Mouse (Mus musculus) embryonic facial prominence, embryonic 10.5 days (tissue): Measurements from ENCODE around the gene Gadd45gip1. TPM values are rescaled to one million over a fixed set of nuclear protein-coding genes. Genes with fewer than 3 reads are reported as not detected.

Source experiments
- DNase-seq: peaks from one replicate; pipeline ENCODE4 v3.0.0-alpha.2; 2017; ENCODE audit warnings: low spot score
- H3K27ac ChIP-seq: fragments of 300-500 bp; sonication (generic); replicated peaks from 2 replicates; pipeline ENCODE4 v1.5.1; 2016; ENCODE audit warnings: mild to moderate bottlenecking
- H3K27me3 ChIP-seq: fragments of 300-500 bp; sonication (generic); replicated peaks from 2 replicates; pipeline ENCODE4 v1.6.1; 2016; ENCODE audit warnings: low read depth, mild to moderate bottlenecking; ENCODE audit not compliant: poor library complexity, severe bottlenecking
- H3K36me3 ChIP-seq: fragments of 300-500 bp; sonication (generic); replicated peaks from 2 replicates; pipeline ENCODE4 v1.6.1; 2016; ENCODE audit warnings: mild to moderate bottlenecking, moderate library complexity
- H3K4me1 ChIP-seq: fragments of 300-500 bp; sonication (generic); 2 replicates; pipeline ENCODE4 v1.6.1; 2016
- H3K4me3 ChIP-seq: fragments of 300-500 bp; sonication (generic); 2 replicates; pipeline ENCODE4 v1.5.1; 2016; ENCODE audit warnings: mild to moderate bottlenecking, moderate library complexity
- H3K9me3 ChIP-seq: fragments of 300-500 bp; sonication (generic); 2 replicates; pipeline ENCODE4 v1.6.1; 2016; ENCODE audit warnings: mild to moderate bottlenecking
- WGBS: fragments of 180-500 bp; shearing (Covaris S2); methylation state at CpG from one replicate; pipeline ENCODE4 v1.1.7; 2016; 5-methylcytosine and 5-hydroxymethylcytosine counted together
- polyA plus RNA-seq: library from polyadenylated mRNA; unstranded; fragments of >200 nt; fragmentation: Nextera tagmentation; extraction: Ambion mirVana; gene quantifications from 2 replicates; pipeline ENCODE4 v1.2.1, GENCODE M21; 2016

Gadd45gip1 gene
- polyA plus RNA-seq, 1 experiment from 2014 or later, result 45.2 TPM

DNA sequence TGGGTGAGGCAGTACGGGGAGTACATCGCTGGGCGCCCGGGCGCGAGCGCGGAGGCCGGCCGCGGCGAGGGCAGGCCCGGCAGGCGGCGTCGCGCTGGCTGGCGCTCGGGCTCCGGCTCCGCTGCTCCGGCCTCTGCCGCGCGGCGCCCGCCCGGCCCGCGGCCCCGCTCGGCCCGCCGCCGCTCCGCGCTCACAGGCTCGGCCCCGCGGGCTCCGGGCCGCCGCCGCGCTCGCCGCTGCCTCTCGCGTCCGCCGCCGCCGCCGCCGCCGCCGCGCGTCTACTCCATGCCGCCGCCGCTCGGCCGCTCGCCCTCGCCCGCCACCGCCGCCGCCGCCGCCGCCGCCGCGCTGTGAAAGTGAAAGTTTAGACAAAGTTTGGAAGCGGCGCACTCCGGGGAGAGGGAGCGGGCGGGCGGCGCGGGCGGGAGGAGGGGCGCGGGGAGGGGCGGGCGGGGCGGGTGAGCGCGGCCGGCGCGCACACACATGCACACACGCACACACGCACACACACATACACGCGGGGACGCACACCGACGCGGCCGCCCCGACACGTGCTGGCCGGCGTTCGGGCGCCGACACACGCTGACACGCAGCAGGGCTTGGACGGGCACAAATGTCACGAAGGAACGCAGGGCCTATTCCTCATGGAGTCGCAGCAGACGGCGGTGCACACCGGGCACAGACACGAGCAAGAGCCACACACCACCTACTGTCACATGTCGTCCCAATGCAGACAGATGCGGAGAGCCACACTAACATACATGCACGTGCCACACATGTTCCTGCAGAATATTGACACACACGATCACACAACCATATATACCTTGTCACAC is 31.1 kb upstream of the Gadd45gip1 start, which contains the start of gene Nfix:
Nfix (minus strand) TSS at position 346 of the 833 bp plus-strand sequence.
- Histone ChIP-seq H3K4me3 (peak within 1 kb of the TSS; percentile 59), H3K4me1 (peaks cover 18% of the 10 kb centered on the region), H3K36me3 (no peaks in the 10 kb centered on the region), H3K27me3 (peaks cover 97% of the 10 kb centered on the region), H3K27ac (peak within 1 kb of the TSS; percentile 25), H3K9me3 (no peaks in the 10 kb centered on the region)
- DNase-seq, result peak; percentile 67
- WGBS, result 19% methylated on average over 105 of the region's 125 CpGs

DNA sequence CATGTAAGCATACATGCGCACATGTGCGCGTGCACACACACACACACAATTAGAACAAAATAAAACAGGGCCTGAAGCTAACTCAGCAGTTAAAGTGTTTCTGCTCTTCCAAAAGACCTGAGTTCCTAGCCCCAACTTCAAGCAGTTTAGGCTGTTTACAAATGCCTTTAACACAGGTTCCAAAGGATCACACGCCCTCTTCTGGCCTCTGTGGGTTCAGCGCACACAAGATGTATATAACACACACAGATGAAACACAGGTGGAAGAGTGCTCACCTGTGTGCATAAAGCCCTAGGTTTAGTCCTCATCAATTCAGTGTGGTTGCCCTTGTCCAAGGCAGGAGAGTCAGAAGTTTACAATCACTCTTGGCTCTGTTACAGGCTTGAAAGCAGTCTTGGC is 25.3 kb upstream of the Gadd45gip1 start:
- Histone ChIP-seq H3K36me3 (no peaks in the 10 kb centered on the region), H3K27me3 (peaks cover 99% of the 10 kb centered on the region), H3K4me1 (peaks cover 8% of the 10 kb centered on the region), H3K4me3 (no peak overlapping the region), H3K9me3 (peaks cover 4% of the 10 kb centered on the region; the same call in 1 of the 2 replicates), H3K27ac (no peak overlapping the region)
- DNase-seq, result no peak
- 94% methylated on average over 5 of the region's 5 CpGs for WGBS

DNA sequence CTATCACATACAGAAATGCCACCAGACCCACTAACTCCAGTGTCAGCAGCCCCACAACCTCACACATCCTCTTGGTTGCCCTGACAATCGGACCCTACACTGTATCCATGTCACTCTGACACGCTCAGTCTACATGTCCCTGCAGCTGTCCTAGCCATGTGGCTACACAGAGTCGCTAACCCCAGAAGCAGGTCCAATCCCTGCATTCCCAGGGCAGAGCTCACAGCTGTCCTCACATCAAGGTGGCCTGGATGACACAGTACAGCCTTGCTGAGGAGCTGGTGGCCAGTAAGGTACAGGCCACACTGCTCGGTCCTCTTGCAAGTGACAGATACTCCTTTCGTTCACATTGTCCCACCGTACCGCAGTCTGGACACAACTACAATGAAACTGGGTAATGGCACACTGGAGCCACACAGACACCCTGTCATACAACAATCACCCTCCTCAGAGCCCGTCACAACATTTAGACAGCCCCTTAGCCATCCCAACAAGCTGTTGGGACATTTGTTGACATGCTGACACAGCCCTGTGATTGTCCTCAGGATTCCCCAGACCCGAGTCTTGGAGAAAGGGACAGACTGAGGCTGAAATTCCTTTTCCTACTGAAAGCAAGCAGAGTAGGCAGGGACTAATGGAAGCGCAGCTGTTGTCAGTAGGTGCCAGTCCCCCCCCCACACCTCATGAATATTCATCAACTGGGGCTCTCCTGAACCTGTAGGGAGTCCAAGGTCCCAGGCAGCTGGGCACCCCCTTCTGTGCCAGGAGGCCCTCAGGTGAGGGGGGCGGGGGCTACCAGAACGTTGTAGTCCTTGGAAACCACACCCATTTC is 22.0 kb upstream of the Gadd45gip1 start:
- H3K27me3 ChIP-seq, result peaks cover 99% of the 10 kb centered on the region

DNA sequence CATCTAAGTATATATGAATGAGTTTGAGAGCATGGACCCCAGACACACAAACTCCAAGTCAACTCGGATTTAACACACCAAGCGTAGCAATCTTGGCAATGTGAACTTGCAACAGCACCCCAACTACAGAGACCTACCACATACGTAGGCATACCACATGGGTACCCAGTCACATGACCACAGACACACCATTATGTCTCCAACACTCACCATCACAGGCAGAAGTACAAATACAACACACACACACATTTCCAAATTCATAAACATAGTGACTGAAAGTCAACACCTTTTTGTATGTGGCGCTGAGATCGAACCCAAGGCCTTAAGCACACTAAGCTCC is 21.4 kb upstream of the Gadd45gip1 start:
- H3K27ac ChIP-seq, result no peak overlapping the region
- H3K36me3 ChIP-seq, result no peaks in the 10 kb centered on the region
- no peak overlapping the region for H3K4me3 ChIP-seq
- whole genome bisulfite sequencing, result 75% methylated on average over 5 of the region's 5 CpGs
- DNase-seq, result no peak
- H3K4me1 ChIP-seq, result peaks cover 14% of the 10 kb centered on the region
- H3K9me3 ChIP-seq, result peaks cover 4% of the 10 kb centered on the region; the same call in 1 of the 2 replicates
- H3K27me3 ChIP-seq, result peaks cover 99% of the 10 kb centered on the region

More for the DNA sequence above, 22.0 kb upstream of the Gadd45gip1 start:
- Histone ChIP-seq H3K27ac (no peak overlapping the region), H3K9me3 (peaks cover 4% of the 10 kb centered on the region; the same call in 1 of the 2 replicates), H3K36me3 (no peaks in the 10 kb centered on the region), H3K4me3 (no peak overlapping the region), H3K4me1 (peaks cover 9% of the 10 kb centered on the region)
- no peak for DNase-seq
- WGBS, result 54% methylated on average over 12 of the region's 12 CpGs

DNA sequence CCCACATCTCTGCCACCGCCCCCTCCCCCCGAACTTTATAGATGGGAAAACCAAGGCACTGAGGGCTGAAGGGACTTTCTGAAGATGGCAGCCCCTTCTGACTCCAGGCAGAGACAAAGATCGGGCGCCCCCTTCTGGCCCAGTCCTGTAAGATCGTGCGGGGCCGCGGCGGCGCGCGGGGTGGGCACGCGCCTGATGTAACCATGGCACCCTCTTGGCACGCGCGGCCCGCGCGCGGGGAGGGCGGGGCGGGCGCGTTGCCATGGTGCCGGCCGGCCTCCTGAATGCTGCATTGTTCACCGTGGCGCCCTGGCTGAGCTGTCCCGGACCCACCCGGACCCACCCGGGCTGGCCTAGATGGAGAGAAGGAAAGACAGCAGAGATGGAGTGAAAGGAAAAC is 20.4 kb upstream of the Gadd45gip1 start:
- Histone ChIP-seq H3K9me3 (peaks cover 4% of the 10 kb centered on the region; the same call in 1 of the 2 replicates), H3K27ac (peak overlapping the region; percentile 30; the same call in 1 of the 2 replicates), H3K4me3 (peak overlapping the region; percentile 52), H3K27me3 (peaks cover 99% of the 10 kb centered on the region), H3K36me3 (no peaks in the 10 kb centered on the region), H3K4me1 (peaks cover 20% of the 10 kb centered on the region)
- peak; percentile 92 for DNase-seq
- WGBS, result 1% methylated on average over 32 of the region's 32 CpGs

DNA sequence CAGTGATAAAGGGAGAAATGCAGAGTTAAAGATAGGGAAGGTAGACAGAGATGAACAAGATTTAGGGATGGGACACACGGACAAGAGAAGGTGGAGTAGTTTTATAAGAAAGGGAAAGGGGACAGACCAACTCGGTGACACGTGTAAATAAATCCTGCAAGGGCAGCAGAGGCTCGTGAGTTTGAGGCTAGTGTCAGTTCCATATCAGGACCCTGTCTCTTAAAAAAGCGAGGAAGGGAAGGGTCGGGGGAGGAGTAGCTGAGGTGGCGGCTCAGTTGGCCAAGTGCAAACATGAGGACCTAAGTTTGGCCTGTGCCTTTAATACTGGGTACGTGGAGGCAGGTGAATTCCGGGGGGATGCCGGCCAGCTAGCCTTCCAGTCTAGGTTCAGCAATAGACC is 20.0 kb upstream of the Gadd45gip1 start:
- WGBS, result 20% methylated on average over 10 of the region's 10 CpGs
- peaks cover 20% of the 10 kb centered on the region for H3K4me1 ChIP-seq

DNA sequence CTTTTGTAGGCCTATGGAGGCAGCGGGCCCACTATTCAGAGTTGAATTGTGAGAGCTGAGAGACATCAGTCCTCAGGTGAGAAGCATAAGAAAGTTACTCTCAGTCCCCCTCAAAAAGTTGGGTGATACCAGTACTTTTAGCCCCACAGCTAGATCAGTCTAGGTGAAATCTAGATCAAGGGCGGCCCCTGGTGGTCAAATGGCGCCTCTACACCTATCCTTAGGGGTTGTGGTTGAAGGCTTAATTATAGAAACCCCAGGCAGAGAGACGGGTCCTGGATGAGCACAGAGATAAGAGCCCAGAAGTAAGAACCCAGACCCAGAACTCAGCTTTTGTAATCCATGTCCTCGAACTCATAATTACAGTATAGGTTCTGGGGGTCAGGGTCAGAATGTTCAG is 18.3 kb upstream of the Gadd45gip1 start:
- H3K4me3 ChIP-seq, result no peak overlapping the region
- H3K27me3 ChIP-seq, result peaks cover 92% of the 10 kb centered on the region
- H3K9me3 ChIP-seq, result no peaks in the 10 kb centered on the region
- no peaks in the 10 kb centered on the region for H3K36me3 ChIP-seq
- peak; percentile 81 for DNase-seq
- WGBS, result 1% methylated on average over 5 of the region's 5 CpGs
- H3K4me1 ChIP-seq, result peaks cover 20% of the 10 kb centered on the region
- H3K27ac ChIP-seq, result no peak overlapping the region

More for the DNA sequence above, 20.0 kb upstream of the Gadd45gip1 start:
- Histone ChIP-seq H3K27me3 (peaks cover 99% of the 10 kb centered on the region), H3K9me3 (no peaks in the 10 kb centered on the region), H3K36me3 (no peaks in the 10 kb centered on the region), H3K4me3 (peak overlapping the region; percentile 52), H3K27ac (peak overlapping the region; percentile 30; the same call in 1 of the 2 replicates)
- DNase-seq, result no peak

DNA sequence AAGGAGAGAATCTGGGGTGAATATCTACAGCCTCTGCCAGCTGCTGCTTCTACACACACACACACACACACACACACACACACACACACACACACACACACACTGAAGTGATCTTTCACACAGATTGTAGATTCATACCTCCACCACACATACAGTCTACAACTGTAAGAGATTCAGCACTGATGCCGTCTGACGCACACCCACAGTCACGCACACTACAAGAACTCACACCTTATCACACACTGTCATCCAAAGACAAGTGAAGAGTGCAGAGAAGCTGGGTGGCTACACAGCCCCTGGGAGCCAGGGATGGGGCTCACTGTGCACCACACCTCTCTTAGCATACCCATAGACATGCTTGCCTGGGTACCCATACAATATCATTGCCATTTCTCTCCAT is 17.5 kb upstream of the Gadd45gip1 start:
- Histone ChIP-seq H3K4me1 (peaks cover 20% of the 10 kb centered on the region), H3K27ac (no peak overlapping the region), H3K36me3 (no peaks in the 10 kb centered on the region), H3K27me3 (peaks cover 84% of the 10 kb centered on the region), H3K9me3 (no peaks in the 10 kb centered on the region), H3K4me3 (no peak overlapping the region)
- WGBS, result 91% methylated on average over 3 of the region's 3 CpGs
- no peak for DNase-seq

DNA sequence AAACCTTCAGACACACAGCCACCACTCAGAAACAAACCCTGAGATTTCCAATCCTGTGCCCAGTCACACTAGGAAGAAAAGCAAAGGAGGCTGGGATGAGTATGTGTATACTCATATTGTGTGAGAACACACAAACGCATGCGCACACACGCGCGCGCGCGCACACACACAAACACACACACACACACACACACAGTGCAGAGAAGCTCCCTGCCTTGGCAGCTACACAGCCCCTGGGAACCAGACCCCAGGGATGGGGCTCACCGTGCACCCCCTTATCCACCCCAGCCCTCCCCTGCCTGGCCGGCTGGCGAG is 17.1 kb upstream of the Gadd45gip1 start:
- 85% methylated on average over 11 of the region's 11 CpGs for WGBS
- no peak overlapping the region for H3K27ac ChIP-seq
- H3K4me3 ChIP-seq, result no peak overlapping the region
- H3K27me3 ChIP-seq, result peaks cover 81% of the 10 kb centered on the region
- DNase-seq, result no peak
- no peaks in the 10 kb centered on the region for H3K36me3 ChIP-seq
- H3K4me1 ChIP-seq, result peaks cover 20% of the 10 kb centered on the region
- H3K9me3 ChIP-seq, result no peaks in the 10 kb centered on the region

DNA sequence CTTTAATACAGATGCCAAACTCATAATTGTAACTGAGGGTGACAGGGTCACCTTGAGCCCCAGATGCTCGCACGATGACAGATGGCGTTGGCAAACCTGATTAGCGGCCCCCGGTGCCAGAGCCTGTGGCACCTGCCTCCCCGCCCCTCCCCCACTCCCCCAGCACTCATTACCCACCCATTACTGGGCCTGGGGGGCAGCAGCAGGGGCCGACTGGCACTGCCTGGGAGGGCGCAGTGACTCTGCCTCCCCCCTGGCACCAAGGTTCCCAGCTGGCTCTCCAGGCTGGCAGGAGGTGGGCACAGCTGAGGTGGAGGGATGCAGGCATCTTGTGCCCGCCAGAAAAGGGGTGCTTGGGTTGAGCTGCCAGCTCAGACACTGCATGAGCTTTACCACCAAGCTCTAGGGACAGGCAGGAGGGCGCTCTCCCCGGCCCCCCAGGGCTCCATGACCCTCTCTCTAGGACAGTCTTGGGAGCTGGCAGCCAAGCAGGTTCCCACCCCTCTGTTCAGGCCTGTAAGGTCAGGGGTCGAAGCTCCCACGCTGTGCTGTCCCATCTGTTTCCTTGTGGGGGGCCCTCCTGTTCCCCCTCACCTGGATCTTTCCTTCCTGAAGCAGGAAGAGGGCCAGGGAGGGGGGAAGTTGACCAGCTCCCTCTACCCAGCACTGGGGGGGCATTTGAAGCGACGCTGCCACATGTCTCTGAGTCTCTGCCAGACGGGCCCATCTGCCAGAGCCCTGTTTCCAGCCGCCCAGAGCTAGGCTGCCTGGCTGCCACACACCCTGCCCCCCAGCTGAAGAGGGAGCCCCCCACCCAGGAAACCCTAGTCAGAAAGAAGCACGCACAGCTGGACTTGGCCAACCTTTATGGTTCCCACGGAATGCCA is 16.5 kb upstream of the Gadd45gip1 start:
- Histone ChIP-seq H3K4me1 (peaks cover 20% of the 10 kb centered on the region), H3K27me3 (peaks cover 75% of the 10 kb centered on the region), H3K9me3 (no peaks in the 10 kb centered on the region), H3K27ac (no peak overlapping the region), H3K36me3 (no peaks in the 10 kb centered on the region), H3K4me3 (no peak overlapping the region)
- DNase-seq, result no peak
- 49% methylated on average over 19 of the region's 19 CpGs for WGBS

DNA sequence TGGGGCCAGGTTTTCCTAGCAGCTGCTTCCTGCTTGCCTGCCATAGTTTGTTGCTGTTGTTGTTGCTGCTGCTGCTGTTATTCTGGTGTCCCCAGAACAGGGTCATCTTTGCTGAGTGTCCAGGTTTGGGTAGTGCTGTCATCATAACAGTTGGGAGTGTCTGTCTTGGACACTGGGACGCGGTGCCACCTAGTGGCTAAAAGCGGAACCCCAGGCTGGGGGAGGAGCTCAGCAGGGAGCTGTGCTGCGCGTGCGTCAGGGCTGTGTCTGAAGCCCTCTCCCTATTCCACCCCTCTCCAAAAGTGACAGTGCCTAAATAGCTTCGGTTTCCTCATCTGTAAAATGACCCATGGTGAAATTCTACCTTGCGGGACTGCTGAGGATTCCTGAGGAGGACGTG is 15.8 kb upstream of the Gadd45gip1 start:
- H3K9me3 ChIP-seq, result no peaks in the 10 kb centered on the region
- peaks cover 20% of the 10 kb centered on the region for H3K4me1 ChIP-seq
- H3K27ac ChIP-seq, result no peak overlapping the region
- no peak overlapping the region; the same call in 1 of the 2 replicates for H3K4me3 ChIP-seq
- 9% methylated on average over 9 of the region's 9 CpGs for WGBS
- H3K36me3 ChIP-seq, result no peaks in the 10 kb centered on the region
- peak; percentile 92 for DNase-seq
- peaks cover 68% of the 10 kb centered on the region for H3K27me3 ChIP-seq

DNA sequence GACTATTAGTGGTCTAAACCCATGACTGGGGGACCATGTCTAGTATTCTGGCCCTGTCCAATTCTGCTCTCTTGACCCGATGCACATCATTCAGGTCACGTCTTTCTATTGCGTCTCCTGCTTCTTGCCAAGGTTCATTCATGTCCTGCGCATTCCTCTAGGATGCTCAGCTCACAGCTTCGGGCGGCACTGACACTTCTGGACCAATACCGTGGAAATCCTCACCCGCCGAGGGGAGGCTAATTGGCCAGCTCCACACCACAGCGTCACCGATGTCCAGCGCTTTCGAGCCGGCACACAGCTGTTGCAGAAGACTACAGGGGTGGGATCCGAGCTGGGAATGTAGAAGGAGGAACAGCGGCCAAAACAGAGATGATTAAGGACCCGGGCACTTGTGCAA is 15.2 kb upstream of the Gadd45gip1 start:
- no peak overlapping the region for H3K27ac ChIP-seq
- 80% methylated on average over 17 of the region's 17 CpGs for WGBS
- H3K36me3 ChIP-seq, result no peaks in the 10 kb centered on the region
- no peaks in the 10 kb centered on the region for H3K9me3 ChIP-seq
- peaks cover 66% of the 10 kb centered on the region for H3K27me3 ChIP-seq
- H3K4me3 ChIP-seq, result no peak overlapping the region
- peaks cover 15% of the 10 kb centered on the region for H3K4me1 ChIP-seq
- no peak for DNase-seq
